Mouse (Mus musculus) adrenal gland, adult 8-10 months (tissue): Measurements from ENCODE around the gene Fcamr. TPM values are rescaled to one million over a fixed set of nuclear protein-coding genes. Genes with fewer than 3 reads are reported as not detected.

Experiments used
- DNase-seq: peaks from one replicate; pipeline ENCODE4 v3.0.0; 2022
- total RNA-seq, 4 experiments: library from RNA; stranded (reverse); gene quantifications; 2 replicates each; pipeline ENCODE4 v1.2.4; 2022

Gene Fcamr
- total RNA-seq, result under 1 TPM in 1 of 4 experiments, not detected in 3; 0.22 TPM

DNA sequence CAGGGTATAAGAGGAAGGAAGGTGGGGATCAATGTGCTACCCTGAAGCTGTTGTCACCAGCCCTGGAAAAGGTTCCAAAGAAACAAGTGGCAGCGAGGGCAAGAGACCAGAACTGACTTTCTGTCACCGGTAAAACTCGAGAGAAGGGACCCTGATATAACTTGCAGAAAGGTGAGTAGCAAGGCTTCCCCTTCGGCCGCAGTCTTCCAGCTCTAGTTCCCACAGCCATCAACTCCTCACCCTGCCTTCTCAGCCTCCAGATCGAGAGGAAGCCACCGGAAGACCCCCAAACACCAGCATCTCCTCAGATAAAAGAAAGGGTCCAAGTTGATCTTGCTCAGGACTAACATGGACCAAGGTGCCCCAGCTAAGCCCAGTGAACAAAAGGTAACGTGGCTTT, at the start of gene Fcamr:
Fcamr (plus strand) TSS at position 301 of the 400 bp plus-strand sequence.
- DNase-seq, result no peak

DNA sequence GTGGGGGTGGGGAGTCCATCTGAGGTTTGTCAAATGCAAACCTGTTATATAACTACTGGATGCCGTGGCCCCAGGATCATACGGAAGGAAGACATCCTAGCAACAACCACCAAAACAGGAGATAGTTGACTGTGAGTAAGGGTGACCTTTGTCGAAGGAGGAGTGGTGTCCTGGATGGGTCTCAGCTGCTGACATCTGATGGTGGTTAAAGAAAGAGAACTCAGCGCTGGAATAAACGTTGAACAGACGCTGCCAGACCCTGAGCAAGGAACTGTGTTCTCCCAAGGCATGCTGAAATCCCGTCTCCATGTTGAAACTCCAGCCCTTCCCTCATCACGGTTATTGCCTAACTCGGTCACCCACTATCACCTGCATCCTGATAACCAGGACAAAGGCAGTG, 41.0 kb upstream of the Fcamr start:
- no peak for DNase-seq

DNA sequence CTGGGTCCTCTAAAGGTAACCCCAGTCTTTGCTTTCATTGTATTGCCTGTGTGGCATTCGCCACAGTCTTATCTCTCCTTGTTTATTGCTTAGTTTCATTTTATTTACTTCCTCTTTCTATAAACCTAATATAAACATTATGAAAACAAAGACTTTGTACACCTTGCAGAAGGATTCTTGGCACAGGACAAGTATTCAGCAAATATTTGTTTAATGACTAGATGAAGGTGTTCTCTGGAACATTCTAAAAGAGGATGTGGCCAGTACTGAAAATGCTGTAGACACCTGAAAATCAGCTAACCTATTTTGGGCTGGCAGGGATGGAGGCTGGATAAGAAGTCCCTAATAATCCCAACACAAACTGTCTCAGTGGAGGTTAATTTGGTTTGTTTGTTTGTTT, 39.1 kb upstream of the Fcamr start:
- no peak for DNase-seq

DNA sequence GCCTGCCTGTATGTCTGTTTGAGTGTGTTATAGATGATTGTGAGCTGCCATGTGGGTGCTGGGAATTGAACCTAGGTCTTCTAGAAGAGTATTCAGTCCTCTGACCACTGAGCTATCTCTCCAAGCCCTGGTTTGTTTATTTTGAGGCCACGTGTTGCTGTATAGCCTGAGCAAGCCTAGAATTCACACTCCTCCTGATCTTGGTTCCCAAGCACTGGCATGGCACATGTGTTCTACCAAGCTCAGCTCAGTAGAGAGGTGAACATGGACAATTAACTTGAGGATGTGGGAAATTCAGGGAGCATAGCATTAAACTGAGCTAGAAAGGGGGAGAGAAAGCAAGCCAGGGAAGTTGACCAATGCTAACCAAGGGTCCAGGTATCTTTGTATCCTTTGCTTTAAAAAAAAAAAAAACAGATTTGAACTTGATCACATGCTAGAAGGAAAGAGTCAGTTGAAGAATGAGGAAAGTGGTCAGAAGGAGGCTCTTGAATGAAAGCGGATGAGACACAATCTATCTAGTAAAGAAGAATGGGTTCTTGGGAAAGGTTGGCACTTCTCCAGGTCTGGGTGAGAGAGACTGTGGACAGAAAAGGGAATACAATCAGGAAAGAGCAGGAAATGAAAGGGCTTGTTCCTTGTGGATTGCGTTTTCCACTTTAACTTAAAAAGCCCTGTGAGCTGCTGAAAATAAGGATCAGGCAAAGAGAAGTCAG, 38.5 kb upstream of the Fcamr start:
- DNase-seq, result no peak

DNA sequence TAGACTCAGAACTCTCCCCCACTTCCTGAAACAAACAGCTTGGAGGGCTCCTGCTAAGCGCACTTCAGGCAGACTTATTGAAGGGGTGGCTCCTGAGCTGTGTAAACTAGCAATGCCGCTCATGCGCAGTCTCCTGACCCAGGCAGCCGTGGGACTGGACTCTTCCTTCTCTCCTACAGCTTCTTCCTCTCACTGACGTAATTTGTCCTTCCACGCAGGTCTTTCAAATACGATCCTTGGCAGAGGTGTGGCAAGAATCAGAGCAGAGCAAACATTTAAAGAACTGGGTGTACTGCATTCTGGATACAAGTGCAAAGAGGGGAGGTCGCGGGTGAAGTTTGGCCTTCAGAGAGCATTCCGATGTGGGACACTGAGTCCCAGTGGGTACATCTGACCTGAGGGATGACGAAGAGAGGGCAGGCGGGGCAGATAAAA, 36.7 kb upstream of the Fcamr start:
- no peak for DNase-seq

DNA sequence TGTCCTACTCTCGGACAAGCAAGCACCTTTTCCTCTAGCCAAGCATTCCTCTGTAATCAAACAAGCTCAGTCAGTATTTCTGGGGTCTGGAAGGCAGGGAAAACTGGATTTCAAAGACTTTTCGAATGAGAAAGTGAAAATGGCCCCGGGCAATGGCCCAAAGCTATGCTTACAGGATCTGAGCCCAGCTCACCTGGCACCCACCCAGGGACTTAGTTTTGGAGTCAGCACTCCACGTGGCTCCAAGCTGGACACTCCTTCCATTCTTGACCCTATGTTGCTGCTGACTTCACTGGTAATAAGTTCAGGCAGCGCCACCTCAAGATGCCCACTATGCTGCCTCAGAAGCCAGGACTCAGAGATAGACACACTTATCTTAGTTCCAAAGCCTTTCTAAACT, 33.6 kb upstream of the Fcamr start:
- DNase-seq, result no peak

DNA sequence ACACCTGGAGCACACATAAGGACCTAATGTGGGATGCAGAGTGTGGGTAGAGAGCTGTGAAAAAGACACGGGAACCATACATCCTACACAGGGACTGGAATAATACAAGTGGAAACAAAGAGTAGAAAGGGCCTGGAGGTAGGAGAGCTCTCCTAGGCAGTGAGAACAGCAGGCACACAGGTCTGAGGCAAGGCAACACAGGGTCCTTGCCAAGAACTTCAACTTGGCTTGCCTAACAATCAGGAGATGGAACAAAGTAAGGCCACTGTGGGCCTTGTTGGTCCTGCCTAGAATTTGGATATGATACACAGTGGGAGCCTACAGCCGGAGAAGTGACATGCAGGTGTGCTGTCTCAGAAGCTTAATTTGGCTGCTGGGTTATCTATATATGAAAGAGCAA, 30.8 kb upstream of the Fcamr start:
- no peak for DNase-seq

DNA sequence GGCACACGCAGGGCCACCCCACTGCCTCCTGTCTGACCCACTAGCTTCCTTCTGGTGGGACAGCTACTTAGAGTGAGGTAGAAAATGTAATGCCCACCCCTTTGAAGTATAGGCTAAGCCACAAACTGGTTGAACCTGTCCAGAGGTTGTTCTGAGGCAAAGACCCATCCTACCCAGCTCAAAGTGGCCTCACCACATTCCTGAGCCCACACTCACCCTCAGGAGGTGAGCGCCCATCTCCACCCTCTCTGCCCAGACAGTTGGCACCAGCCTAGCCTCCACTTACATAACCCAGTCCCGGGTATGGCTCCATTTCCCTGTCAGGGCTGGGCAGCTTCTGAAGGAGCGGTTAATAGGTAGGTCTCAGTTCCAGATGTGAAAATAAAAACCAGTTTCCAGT, 30.2 kb upstream of the Fcamr start:
- no peak for DNase-seq

DNA sequence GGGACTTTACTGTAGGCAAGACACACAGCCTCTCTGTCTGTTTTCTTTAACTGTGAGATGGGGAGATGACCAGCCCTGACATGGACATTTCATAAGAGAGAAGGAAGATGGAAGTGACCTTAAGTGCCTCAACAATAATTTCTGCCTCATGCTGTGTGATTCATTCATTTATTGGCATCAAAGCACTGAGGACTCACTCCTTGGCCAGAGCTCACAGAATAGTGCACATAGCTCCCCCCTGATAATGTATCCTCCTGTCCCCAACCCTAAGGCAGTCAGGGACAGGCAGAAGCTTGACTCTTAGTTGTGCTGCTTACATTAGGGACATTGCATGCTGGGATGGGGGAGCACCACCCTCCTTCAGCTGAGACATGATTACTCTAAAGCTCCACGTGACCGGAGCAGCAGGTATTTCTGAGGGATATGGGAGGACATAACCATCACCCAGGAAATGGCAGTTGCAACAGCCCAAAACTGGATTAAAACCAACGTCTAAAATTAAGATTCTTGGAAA, 29.7 kb upstream of the Fcamr start:
- DNase-seq, result peak; percentile 47

DNA sequence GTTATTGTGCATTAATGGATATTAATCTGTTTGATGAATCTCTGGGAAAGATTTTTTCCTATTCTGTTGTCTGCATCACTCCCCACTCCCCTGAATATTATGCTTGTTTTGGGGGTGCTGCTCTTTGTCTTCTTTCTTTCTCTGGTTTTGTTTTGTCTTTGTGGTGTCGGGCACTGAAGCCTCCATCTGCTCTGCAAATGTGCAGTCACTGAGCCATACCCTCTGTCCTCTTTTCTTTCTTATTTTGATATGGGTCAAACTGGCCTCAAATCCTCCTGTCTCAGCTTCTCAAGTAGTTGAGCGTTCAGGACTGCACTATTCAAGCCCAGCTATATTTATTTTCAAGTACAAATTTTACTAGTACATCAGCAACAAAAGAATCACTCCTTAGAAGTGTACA, 25.5 kb upstream of the Fcamr start:
- DNase-seq, result no peak

DNA sequence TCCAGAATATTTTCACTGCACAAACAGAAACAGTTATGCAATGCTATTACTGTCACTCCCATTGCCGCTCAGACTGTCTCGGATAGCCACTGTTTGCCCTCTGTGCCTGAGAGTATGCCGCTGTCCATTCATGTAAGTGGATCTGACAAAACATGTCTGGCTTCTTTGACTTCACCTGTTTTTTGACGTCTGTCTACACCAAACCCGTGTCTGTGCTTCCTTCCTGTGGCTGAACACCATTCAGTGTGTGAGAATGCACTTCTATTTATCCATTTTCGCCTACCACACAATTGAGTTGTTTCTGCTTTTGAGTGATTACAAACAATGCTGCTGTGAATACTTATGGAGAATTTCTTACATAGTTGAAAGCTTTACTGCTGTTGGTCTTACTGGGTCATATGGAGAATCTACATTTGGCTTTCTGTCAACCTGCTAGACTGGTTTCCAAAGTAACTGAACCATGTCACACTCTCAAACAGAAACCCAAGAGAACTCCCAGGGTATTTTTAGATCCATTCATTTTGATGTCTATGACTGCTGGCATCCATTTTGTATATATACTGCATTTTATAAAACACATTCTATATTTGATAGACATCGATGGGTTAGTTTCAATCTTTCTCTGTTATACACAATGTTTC, 24.9 kb upstream of the Fcamr start:
- DNase-seq, result no peak

DNA sequence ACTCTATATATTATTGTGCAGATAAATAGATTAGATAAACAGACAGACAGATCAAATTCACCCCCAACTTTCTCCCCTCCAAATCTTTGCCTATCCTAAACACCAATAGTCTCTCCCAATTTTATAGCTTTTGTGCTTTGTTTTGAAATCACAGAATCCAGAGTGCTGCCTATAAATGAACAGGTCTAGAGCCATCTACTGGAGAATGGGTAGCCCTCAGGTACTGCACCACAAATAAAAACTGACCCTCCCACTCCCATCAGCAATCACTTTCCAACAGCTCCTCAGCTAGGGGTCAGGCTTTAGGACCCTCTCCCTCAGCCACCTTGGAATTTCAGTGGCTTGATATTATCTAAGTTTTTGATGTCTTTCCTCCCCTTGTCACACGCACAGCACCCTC, 24.1 kb upstream of the Fcamr start:
- no peak for DNase-seq

DNA sequence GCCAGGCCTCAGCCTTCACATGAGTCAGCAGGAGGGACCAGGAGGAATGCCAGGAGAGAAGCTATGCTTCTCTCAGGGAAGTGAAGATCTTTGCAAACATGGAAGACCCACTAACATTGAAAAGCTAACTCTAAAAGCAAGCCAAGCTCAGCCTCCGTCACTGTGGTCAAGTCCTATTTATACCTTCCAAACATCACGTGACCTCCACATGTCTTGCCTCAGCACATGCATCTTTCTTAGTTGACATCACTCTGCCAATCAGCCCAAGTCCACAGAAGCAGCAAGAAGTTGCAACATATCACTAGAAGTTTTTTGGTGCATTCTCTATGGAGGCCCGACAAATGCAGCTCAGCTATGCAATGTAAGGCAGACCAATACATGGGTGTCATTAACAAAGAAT, 20.8 kb upstream of the Fcamr start:
- DNase-seq, result no peak

DNA sequence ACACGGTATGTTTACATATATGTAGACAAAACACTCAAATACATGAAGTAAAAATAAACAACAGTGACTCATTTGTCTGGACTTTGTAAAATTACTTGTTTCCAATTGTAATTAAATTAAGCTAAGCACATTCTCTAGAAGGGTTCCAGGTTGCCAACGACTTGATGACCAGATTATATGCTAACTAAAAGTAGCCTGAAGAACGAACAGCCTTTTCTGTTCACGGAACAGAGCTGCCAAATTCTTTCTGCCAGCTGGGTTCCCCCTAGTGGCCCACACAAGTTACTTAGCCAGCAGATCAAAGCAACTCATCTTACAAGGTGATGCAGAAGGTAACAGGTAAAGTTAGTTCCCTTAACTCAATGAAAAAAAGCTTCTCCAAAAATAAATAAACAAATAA, 16.6 kb upstream of the Fcamr start:
- no peak for DNase-seq

DNA sequence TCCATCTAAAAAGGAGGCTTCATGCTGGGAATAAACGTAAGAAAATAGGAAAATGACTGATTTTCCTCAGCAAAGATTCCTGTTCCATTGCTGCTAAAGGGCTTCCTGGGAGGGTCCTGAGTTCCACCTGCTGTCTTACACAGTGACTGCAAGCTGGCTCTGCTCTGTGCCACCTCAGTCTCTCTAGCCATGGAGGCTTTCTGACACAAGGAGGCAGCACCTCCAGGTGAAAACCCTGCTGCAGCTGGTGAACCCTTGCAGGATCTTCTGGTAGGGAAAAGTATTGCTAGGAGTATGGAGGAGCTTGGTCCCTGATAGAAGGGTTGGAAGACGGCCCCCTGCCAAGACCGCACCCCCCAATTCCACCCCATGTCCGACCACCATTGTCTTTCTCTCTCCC, 13.7 kb upstream of the Fcamr start:
- DNase-seq, result no peak

DNA sequence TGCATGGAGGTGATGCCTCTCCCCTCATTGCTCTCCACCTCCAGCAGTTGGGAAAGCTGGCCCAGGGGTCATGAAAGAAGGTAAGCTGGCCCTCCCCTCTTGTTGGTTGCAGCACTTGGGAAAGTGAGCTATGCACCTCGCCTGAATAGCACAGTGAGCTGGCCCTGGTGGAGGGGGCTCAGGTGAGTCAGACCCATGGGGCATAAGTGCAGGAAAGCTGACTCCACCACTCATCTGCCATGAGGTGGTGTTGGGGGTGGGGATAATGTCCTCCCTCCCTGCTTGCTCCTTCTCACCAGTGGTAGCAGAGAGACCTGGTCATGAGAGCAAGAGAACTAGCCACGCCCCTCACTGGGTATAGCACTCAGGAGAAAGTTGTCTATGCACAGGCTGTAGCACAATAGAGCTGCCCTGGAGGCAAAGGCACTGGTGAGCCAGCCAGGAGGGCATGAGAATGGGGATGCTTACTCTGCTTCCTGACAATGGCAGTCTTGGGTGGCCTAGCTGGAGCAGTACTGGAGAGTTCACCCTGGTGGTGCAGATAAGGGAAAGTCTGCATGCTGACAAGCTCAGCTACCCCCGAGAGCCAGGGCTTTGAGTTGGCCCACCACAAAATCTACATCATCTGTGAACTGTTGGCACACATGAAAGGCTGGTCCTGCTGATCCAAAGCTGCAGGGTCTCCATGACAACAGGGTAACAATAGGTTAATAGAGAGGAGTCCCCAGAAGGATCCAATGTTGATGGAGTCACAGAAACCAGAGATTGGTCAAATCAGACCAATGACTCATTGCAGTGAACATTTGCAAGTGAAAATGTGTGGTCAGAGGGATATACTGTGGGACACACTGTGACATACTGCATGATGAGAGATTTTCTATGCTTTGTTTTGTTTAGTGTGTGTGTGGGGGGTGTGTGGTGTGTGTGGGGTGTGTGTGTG, 10.9 kb upstream of the Fcamr start:
- no peak for DNase-seq

DNA sequence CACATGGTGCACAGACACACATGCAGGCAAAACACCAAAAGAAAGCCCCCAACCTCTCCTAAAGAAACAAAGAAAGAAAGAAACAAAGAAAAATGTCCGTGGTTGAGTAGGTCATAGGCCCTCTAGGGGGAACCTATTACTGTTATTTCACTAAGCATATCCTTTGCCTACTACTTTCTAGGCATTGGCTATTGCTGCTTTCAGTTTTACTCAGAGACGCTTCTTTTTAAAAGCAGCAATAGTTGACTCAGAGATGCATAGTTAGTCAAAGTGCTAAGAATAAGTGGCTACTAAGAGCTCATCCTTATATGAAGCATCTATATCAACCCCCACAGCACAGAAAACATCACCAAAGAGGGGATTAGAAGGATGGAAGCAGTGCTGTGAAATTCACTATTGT, 5.4 kb upstream of the Fcamr start:
- DNase-seq, result no peak

DNA sequence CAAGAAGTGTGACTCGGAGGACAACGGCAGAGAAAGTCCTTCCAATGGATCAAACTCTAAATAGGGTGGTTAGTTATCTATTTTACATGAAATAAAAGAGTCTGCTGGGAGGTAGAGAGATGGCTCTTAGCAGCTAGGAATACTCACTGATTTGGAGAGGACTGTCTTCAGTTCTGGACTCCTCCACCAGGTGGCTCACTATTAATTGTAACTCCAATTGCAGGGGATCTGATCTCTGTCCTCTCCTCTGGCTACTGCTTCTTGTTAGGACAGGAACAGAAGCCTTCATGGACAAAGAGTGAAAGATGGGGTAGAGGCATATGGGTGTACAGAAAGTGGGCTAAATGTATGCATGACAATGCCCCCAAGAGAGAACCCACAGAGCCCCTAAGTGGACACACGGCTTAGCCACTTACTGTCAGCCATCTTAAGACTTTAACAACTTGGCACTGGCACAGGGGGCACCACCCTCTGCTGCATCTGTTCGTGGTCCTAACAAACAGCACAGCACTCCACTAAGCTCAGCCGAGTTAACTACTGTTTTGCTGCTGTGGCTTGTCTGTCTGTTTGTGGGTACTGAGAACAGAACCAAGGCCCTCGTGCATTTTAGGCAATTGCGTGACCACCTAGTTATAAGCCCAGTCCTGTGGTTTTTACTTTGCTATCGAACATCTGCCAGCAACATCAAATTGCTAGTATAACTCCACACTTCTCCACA, 3.6 kb upstream of the Fcamr start:
- DNase-seq, result no peak

DNA sequence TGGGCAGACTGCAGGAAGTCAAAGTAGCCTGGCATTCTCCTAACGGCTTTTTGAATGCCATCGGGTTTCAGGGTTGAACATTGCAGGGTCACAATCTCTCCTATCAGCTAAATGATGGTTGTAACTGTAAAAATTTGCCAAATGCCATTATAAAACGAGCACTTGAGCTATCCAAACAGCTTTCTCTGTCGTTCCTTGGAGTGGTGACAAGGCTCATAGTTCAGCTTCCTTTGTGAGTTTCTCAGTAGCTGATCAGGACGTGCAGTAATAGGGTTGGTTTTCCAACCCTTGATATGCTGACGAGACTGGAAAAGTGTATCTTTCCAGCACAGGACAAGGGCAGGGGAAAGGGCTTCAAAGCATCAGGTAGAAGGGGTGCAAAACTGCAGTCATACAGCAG, 2.7 kb upstream of the Fcamr start:
- DNase-seq, result no peak

DNA sequence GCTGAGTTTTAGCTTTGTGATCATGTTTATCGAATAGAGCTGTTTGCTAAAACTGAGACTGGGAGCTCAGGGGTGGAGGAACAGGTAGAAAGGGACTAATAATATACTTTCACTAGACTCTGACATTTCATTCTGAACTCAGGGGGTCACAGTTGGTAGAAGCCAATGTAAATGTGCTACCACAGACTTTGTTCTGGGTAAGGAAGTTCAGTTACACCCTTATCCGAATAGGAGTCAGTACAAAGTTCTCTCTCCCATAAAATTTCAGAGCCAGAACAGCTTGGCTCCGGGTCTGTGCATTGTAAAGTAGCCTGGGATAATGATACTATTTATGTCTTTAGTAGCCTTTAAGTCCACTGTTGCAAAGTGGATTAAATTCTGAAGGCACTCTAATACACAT, 2.2 kb upstream of the Fcamr start:
- no peak for DNase-seq

DNA sequence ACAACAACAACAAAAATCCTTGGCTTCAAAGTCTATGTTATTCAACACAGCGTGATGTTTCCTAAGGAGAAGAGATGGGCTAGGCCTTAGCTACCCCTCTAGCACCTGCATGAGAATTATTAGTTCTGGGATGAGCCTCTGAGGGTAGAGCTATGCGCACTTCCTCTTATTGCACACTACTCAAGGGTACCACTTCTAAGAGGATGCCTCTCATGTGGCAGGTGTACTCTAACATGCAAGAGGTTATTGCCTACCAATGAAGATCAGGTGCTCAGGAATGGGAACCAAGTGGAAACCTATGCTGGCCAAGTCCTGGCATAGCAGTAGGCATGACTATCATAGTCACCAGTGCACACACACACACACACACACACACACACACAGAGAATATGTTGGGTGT, 1.3 kb upstream of the Fcamr start:
- DNase-seq, result no peak

DNA sequence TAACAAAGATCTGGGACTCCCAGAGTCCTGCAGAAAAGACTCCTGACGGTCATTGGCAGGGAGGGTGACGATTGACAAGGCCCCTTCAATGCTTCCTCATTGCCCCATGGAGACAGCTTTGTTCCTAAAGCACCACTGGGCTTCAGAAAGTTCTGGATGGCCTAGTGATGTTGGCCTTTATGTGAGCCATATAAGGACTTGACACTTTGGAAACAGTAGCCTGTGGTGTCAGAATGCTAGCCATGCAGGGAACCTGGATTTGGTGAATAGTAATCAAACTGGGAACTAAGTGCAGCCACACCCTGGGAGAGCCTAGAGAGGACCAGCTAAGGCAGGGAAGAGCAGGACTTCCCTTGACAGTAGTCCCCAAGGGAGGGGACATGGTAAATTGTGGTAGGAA, 809 bp downstream of the Fcamr start:
- DNase-seq, result no peak

DNA sequence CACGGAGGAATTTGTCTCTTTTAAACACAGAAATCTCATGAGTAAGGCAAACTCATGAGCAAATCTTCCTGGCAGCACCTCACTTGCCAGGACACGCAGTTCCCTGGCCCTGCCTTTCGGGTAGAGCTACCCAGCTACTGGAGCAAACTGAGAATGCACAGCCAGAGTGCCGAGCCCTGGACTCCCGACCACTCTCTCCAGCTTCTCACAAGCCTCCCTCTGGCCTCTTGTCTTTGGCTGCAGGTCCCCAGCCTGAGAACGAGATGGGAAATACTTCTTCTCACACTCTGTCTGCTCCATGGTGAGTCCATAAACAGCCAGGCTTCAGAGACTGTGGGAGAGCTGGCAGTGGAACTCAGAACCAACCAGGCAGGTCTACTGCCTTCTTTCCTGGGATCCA, 2.3 kb downstream of the Fcamr start:
- no peak for DNase-seq
